Mouse (Mus musculus) MEL-GATA-1-ER (cell line): ENCODE results near the gene Ccdc62.

ENCODE experiments used
- DNase-seq: peaks from one replicate; pipeline ENCODE4 v3.0.0-alpha.2; 2012; ENCODE audit warnings: low read depth; ENCODE audit errors: extremely low read depth

Gene Ccdc62

GRCm38 (mm10) chr5:123979221-123979979 lies 48.9 kb downstream of the Ccdc62 start:
- DNase-seq = no peak

DNA sequence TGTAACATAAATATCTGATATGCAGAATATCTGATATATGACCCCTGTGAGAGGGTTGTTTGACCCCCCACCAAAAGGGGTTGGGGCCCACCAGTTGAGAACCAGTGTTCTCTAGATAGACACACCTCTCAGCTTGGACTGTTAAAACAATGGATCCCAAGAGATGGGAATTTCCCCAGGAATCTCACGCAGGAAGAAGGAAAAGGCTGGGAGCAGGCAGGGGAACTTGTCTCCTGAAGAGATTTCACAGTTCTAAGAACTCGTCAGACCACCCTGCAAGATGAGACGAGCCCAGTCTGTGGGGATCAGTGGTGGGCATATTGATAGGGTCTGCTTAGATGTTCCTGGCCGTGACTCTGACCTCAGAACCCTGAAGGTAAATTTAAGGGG lies 49.5 kb downstream of the Ccdc62 start:
- DNase-seq = no peak

DNA sequence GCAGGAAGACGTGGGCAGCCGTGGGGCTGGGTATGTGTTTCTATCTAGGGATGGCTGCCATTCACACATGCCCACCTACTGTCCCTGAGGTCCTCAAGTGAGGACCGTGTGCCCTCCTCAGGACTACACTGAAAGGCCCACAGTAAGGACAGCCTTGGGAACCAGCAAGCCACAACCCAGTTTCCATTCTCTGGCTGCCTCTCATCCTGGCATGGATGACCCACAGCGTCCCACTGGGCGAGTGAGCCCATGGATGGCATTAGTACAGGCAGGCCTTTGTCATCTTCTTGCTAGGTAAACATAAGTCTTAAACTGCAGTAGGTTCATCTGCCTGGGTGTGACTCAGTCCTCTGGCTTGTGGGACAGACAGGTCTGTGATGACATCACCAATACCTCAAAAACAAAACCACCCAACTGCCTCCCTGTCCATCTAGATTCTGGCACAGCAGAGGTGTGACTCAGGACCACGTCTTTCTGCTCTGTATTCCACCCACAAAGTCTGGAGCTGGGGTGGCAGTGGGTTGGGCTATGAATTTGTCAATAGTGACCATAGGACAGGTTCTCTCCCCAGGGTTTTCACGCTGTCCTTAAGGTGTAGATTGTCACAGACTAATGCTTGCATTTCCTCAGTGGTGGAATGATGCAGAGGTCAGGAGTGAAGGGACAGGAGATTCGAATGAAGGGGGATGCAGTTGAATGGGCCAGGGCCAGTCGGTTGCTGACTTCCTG lies 50.2 kb downstream of the Ccdc62 start:
- DNase-seq = no peak

DNA sequence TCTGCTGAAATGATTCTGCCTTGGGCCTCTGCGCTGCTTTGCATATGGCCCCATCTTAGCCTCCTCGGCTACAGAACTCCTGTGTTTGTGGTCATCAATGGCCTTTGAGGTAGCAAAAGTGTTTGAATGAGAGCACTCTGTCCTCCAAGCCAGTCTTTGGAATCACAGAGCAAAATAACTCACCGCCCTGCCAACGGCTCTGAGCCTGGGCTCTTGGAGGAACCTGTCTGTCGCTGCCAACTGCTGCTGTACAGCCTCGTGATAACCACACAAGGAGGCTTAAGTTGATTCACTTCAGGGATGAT lies 50.7 kb downstream of the Ccdc62 start:
- no peak for DNase-seq

GRCm38 (mm10) chr5:123982838-123983237 lies 52.4 kb downstream of the Ccdc62 start:
- DNase-seq = no peak

DNA sequence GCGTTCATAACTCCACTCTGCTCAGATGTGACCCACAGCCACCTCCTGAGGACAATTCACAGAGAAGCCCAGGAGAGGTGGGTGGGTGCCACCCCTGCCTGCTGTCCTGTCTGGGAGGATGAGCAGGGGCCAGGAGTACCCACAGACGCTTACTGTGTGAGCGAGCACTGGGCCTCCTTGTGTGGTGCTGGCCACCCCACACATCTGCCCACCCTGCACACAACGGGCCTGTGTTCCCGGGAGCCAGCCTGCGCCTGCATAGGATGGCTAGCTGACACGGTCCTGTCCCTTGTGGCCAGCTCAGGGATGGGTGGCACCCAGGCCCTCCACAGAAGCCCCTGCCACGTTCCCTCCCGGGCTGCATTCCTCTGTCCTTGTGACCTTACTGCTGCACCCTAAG lies 55.0 kb downstream of the Ccdc62 start:
- DNase-seq = no peak

DNA sequence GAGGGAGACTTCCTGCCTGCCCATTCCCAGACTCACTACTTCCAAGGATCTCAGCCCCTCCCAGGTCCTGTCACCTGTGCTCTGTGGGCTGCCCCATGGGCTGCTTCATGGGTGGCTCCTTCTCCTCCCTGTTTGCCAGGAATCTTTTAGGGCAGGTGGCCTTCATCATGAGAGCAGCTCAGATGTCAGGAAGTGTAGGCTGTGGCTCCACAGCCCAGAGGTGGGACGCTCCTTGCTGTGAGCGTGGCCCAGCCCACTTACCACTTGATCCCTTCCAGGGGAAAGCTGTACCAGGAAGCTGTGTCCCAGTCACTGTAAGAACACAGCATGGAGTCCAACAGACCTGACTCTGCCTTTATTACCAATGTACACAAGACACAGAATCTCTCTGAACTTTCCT lies 56.4 kb downstream of the Ccdc62 start:
- no peak for DNase-seq

DNA sequence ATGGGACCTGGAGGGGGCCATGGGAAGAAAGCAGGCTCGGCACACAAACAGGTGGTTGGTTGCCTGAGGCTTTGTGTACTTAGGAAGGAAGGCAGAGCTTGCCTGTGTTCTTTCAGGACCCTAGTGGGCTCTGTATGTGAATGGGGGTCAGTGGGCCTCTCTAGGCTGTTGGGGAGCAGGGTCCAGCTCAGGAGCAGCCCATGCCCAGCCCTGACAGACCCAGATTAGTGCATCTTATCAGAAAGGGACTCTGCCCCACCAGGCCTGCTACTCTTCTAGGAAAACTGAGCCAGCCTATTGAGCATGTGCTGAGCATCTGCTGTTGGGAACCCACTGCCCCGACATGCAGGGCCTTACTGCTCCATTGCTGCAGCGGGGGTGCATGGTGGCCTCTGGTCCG lies 57.0 kb downstream of the Ccdc62 start:
- DNase-seq = no peak

GRCm38 (mm10) chr5:123989941-123990885 lies 59.7 kb downstream of the Ccdc62 start:
- DNase-seq = no peak

DNA sequence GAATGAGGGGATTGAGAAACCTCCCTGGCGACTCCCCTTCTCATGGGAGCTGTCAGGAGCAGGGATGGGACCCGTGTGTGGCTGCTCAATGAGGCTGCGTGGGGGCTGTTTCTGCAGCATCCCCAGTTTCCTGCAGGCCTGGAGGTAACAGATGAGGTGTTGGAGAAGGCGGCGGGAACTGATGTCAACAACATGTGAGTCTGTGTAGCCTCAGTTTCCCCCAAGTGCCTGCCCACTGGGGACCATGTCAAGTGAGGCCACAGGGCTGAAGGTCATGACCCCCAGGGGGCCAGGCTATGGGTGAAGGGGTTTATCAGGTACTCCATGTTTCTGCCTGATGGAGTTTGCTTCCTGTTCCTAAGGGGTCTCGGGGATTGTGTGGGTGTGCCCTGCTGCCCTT lies 60.8 kb downstream of the Ccdc62 start:
- no peak for DNase-seq

DNA sequence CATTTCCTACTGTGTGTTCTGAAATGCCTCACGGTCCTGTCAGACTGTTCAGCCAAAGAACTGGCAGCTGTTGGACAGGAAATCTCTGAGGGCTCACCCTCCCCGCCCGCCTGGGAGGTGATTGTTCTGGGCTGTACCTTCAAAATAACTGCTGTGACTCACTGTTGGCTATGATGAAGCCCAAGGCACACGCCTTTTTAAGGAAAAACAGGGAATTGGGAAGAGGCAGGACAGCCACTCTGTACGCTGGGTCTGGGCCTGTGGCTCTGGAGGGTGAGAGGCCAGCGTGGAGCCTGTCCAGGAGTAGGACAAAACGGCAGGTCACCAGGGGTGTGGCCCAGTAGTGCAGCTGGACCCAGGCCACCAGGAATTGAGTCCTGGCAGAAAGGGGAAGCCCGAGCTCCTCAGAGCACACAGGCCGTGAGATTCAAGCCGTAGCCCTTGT lies 61.7 kb downstream of the Ccdc62 start:
- DNase-seq = no peak

- DNase-seq = no peak
These were observed 62.3 kb downstream of the Ccdc62 start for GRCm38 (mm10) chr5:123992794-123993193.

- DNase-seq = no peak
These were observed 63.0 kb downstream of the Ccdc62 start for GRCm38 (mm10) chr5:123993263-123994036.

DNA sequence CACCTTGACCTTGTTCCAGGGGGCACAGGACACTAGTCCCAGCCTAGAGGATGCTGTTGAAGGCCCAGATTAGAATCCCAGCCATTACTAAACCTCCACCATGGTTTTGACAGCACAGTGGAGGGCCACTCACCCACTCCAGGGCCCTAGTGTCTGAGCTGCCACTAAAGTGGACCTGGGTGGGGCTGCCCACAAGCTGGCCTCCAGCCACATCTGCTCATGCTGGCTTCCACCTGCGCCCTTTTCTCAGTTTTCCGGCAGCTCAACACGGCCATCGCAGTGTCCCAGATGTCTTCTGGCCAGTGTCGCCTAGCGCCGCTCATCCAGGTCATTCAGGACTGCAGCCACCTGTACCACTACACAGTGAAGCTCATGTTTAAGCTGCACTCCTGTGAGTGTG lies 64.0 kb downstream of the Ccdc62 start:
- no peak for DNase-seq

DNA sequence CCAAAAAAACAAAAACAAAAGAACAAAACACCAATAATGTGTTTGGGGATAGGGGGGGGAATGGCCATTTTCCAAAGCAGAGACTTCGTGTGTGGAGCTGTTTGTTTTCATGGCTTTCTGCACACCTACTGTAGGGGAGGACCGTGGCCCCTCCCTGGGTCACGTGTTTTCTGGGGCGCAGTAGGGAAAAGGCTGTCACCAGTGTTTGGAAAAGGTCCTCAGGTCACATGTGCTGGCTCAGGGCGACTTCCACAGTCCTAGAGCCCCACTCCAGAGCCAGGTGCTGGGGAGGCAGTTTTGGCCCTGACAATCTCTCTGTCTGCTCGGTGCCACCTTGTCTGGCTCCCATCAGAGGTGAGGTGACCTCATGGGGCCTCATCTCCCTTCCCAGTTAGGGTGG lies 64.9 kb downstream of the Ccdc62 start:
- DNase-seq = no peak

DNA sequence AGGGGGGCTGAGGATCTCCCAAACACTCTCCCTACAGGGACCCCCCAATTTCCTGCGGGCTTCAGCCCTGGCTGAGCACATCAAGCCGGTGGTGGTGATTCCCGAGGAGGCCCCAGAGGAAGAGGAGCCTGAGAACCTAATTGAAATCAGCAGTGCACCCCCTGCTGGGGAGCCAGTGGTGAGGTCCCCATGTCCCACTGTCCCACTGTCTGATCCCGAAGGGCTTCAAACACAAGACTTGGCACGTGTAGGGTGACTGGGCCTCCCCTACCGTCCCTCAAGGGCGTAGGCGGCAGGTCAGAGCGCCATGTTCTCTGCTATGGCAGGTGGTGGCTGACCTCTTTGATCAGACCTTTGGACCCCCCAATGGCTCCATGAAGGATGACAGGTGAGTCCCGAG lies 65.7 kb downstream of the Ccdc62 start:
- DNase-seq = no peak

GRCm38 (mm10) chr5:123996695-123997094 lies 66.2 kb downstream of the Ccdc62 start:
- no peak for DNase-seq

DNA sequence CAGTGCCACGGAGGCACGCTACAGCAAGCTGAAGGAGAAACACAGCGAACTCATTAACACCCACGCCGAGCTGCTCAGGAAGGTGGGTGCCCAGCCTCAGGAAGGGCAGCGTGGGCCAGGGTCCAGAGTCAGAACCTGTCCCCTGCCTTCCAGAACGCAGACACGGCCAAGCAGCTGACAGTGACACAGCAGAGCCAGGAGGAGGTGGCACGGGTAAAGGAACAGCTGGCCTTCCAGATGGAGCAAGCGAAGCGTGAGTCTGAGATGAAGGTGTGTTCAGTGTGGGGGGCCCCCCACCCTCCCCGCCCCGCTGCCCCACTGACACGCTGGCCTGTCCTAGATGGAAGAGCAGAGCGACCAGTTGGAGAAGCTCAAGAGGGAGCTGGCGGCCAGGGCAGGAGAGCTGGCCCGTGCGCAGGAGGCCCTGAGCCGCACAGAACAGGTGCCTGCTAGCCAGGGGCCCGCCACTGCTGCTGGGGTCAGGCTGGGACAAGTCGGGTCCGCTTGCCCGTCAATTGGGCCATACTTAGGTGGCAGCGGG lies 66.8 kb downstream of the Ccdc62 start:
- DNase-seq = no peak

DNA sequence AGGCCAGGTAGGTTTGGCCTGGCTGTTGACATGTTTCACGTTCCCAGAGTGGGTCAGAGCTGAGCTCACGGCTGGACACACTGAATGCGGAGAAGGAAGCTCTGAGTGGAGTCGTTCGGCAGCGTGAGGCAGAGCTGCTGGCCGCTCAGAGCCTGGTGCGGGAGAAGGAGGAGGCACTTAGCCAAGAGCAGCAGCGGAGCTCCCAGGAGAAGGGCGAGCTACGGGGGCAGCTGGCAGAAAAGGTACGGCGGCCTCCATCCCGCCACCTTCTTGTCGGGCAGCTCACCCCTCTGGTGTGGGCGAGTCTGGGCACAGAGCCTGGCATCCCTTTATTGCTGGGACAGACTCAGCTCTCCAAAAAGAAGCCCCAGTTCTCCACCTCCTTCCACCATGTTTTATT lies 67.3 kb downstream of the Ccdc62 start:
- no peak for DNase-seq

GRCm38 (mm10) chr5:123998370-123998769 lies 67.9 kb downstream of the Ccdc62 start:
- DNase-seq = no peak

DNA sequence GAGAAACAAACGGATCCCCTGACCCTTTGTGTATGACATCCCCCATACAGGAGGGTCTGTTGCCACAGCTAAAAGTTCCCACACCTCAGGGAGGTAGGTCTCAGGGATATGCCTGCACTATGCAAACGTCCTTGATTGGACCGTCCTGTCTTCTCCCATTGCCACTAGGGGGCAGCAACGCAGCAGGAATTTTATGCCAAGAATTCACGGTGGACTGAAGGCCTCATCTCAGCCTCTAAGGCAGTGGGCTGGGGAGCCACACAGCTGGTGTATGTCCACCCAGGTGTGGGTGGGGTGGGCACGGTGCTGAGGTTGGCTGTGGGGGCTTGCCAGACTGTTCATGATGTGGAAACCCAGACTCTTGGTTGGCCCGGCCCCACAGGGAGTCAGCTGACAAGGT lies 70.3 kb downstream of the Ccdc62 start:
- DNase-seq = peak; percentile 49
